Mouse (Mus musculus) C2C12 (cell line): ENCODE data around the gene Zfp609. TPM values are rescaled to one million over a fixed set of nuclear protein-coding genes. Genes with fewer than 3 reads are reported as not detected.

Experiments
- H3K27me3 ChIP-seq: one replicate; pipeline ENCODE4 v1.6.1; 2011; ENCODE audit not compliant: control insufficient read depth, insufficient read depth, insufficient read length
- H3K36me3 ChIP-seq: one replicate; pipeline ENCODE4 v1.6.1; 2011; ENCODE audit not compliant: control insufficient read depth, insufficient read depth
- H3K4me3 ChIP-seq: one replicate; pipeline ENCODE4 v1.5.1; 2011; ENCODE audit warnings: mild to moderate bottlenecking, control low read depth; ENCODE audit not compliant: poor library complexity, insufficient read depth, severe bottlenecking
- H3K79me2 ChIP-seq: one replicate; pipeline ENCODE4 v1.6.1; 2011; ENCODE audit not compliant: control insufficient read depth, insufficient read depth
- H3K79me3 ChIP-seq: one replicate; pipeline ENCODE4 v1.6.1; 2011; ENCODE audit warnings: low read depth, control low read depth
- H3ac ChIP-seq: one replicate; pipeline ENCODE3; 2011; ENCODE audit warnings: low read depth; ENCODE audit not compliant: control insufficient read depth, insufficient read length
- CEBPB ChIP-seq: IDR thresholded peaks from one replicate; pipeline ENCODE4 v1.6.1; 2011; ENCODE audit warnings: low read depth, mild to moderate bottlenecking, control low read depth, moderate library complexity
- CTCF ChIP-seq: IDR thresholded peaks from one replicate; pipeline ENCODE4 v1.5.1; 2011; ENCODE audit not compliant: control insufficient read depth, insufficient read depth, insufficient read length
- FOSL1 ChIP-seq: IDR thresholded peaks from one replicate; pipeline ENCODE4 v1.8.0; 2011; ENCODE audit warnings: mild to moderate bottlenecking, low read length; ENCODE audit not compliant: poor library complexity, insufficient read depth, severe bottlenecking
- MAX ChIP-seq: IDR thresholded peaks from one replicate; pipeline ENCODE4 v1.6.1; 2011; ENCODE audit warnings: mild to moderate bottlenecking, control low read depth
- MYOD1 ChIP-seq: IDR thresholded peaks from one replicate; pipeline ENCODE4 v1.6.1; 2011; ENCODE audit warnings: low read depth; ENCODE audit not compliant: control insufficient read depth, insufficient read length
- MYOG ChIP-seq: IDR thresholded peaks from one replicate; pipeline ENCODE4 v1.6.1; 2011; ENCODE audit not compliant: control insufficient read depth, insufficient read length; ENCODE audit errors: extremely low read depth
- USF1 ChIP-seq: IDR thresholded peaks from one replicate; pipeline ENCODE4 v1.6.1; 2011; ENCODE audit warnings: low read depth, mild to moderate bottlenecking, control low read depth, moderate library complexity
- polyA plus RNA-seq: library from polyadenylated mRNA; unstranded; fragments of >200 nt; fragmentation: generic; extraction: Trizol; gene quantifications from one replicate; pipeline ENCODE4 v1.2.1, GENCODE M21; 2012; ENCODE audit warnings: missing spikeins

Zfp609 gene
- polyA plus RNA-seq, 1 experiment, result 8.4 TPM

- Histone ChIP-seq H3K36me3 (no peaks in the 10 kb centered on the region), H3K4me3 (peak overlapping the region; percentile 42), H3K79me2 (peaks cover 38% of the 10 kb centered on the region), H3K27me3 (no peaks in the 10 kb centered on the region), H3K79me3 (no peaks in the 10 kb centered on the region), H3ac (no peak overlapping the region)
- TF ChIP-seq FOSL1 (no peak), CTCF (no peak), MYOG (no peak)
Observed at GRCm38 (mm10) chr9:65675461-65676357, 151.7 kb downstream of the Zfp609 start.

- no peaks in the 10 kb centered on the region for H3K27me3 ChIP-seq
- H3K4me3 ChIP-seq, result no peak overlapping the region
- H3K36me3 ChIP-seq, result no peaks in the 10 kb centered on the region
- H3K79me3 ChIP-seq, result no peaks in the 10 kb centered on the region
- H3K79me2 ChIP-seq, result peaks cover 13% of the 10 kb centered on the region
- TF ChIP-seq FOSL1 (no peak), CEBPB (no peak), USF1 (no peak), MYOD1 (no peak), MYOG (no peak), CTCF (no peak), MAX (no peak)
- H3ac ChIP-seq, result no peak overlapping the region
Observed at GRCm38 (mm10) chr9:65672996-65673395, 154.4 kb downstream of the Zfp609 start.

GRCm38 (mm10) chr9:65671431-65671931, 155.9 kb downstream of the Zfp609 start:
- TF ChIP-seq FOSL1, result no peak
- TF ChIP-seq CEBPB, result no peak
- no peak for TF ChIP-seq MAX
- no peak for TF ChIP-seq CTCF
- no peak for TF ChIP-seq USF1
- no peak for TF ChIP-seq MYOG
- no peak for TF ChIP-seq MYOD1
- H3K4me3 ChIP-seq, result no peak overlapping the region
- H3K27me3 ChIP-seq, result no peaks in the 10 kb centered on the region
- no peaks in the 10 kb centered on the region for H3K36me3 ChIP-seq
- no peaks in the 10 kb centered on the region for H3K79me2 ChIP-seq
- no peak overlapping the region for H3ac ChIP-seq
- H3K79me3 ChIP-seq, result no peaks in the 10 kb centered on the region

DNA sequence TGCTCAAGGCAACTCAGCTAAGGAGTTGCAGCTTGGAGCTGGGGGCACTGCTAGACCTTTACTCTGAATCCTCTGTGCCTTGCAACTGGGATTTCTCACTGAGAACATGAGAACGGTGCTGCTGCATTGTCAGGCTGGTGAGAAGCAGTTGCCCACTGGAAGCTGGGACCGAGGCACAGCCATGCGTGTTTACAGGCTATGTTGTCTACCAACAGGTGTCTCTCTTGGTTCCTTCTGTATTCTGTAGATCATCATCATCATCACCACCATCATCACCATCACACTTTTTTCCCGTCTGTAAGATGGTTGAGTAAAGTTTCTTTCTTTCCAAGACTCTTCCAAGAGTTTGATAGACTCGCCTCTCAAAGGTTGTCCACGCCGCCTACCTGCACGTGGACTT, 159.7 kb downstream of the Zfp609 start, which contains the start of gene Oaz2:
Oaz2 (plus strand) TSS at position 301 of the 400 bp plus-strand sequence.
- H3K4me3 ChIP-seq, result no peak within 1 kb of the TSS
- H3K79me2 ChIP-seq, result no peaks in the 10 kb centered on the region
- no peaks in the 10 kb centered on the region for H3K36me3 ChIP-seq
- no peaks in the 10 kb centered on the region for H3K27me3 ChIP-seq
- TF ChIP-seq CTCF (no peak), CEBPB (no peak), FOSL1 (no peak), MAX (no peak), MYOD1 (no peak), USF1 (no peak), MYOG (no peak)
- H3K79me3 ChIP-seq, result no peaks in the 10 kb centered on the region
- H3ac ChIP-seq, result no peak within 1 kb of the TSS

- Histone ChIP-seq H3K79me2 (no peaks in the 10 kb centered on the region), H3K79me3 (no peaks in the 10 kb centered on the region), H3K4me3 (no peak overlapping the region), H3K36me3 (no peaks in the 10 kb centered on the region), H3K27me3 (no peaks in the 10 kb centered on the region), H3ac (no peak overlapping the region)
- TF ChIP-seq USF1 (no peak), CTCF (peak; percentile 48)
Observed at GRCm38 (mm10) chr9:65666042-65666441, 161.3 kb downstream of the Zfp609 start.

- Histone ChIP-seq H3ac (no peak overlapping the region), H3K4me3 (no peak overlapping the region), H3K79me3 (no peaks in the 10 kb centered on the region), H3K79me2 (no peaks in the 10 kb centered on the region), H3K36me3 (no peaks in the 10 kb centered on the region), H3K27me3 (no peaks in the 10 kb centered on the region)
- no peak for TF ChIP-seq MYOD1
- no peak for TF ChIP-seq USF1
- TF ChIP-seq CEBPB, result no peak
- TF ChIP-seq MYOG, result no peak
- TF ChIP-seq FOSL1, result no peak
- TF ChIP-seq MAX, result no peak
- no peak for TF ChIP-seq CTCF
Observed at GRCm38 (mm10) chr9:65664163-65664562, 163.2 kb downstream of the Zfp609 start.
